Mouse (Mus musculus) liver, postnatal 0 days (tissue): ENCODE results near the gene Ndufb10. TPM values are rescaled to one million over a fixed set of nuclear protein-coding genes. Genes with fewer than 3 reads are reported as not detected.
A peak's percentile ranks its signal among the peaks of the same experiment; 100 is the strongest.

Experiments used
- ATAC-seq: fragments of 200-750 bp; cut with Nextera tagmentation; 2 replicates; pipeline ENCODE4 v1.8.0; 2017; ENCODE audit warnings: mild to moderate bottlenecking, moderate library complexity
- DNase-seq: peaks from one replicate; pipeline ENCODE4 v3.0.0-alpha.2; 2016
- H3K27ac ChIP-seq: fragments of 300-500 bp; sonication (generic); 2 replicates; pipeline ENCODE4 v1.5.1; 2014; ENCODE audit warnings: antibody characterized with exemption, moderate library complexity, mild to moderate bottlenecking, low read depth
- H3K27me3 ChIP-seq: fragments of 300-500 bp; sonication (generic); 2 replicates; pipeline ENCODE4 v1.6.1; 2014; ENCODE audit warnings: low read length, control low read depth, mixed read lengths; ENCODE audit not compliant: insufficient read depth
- H3K36me3 ChIP-seq: fragments of 300-500 bp; sonication (generic); replicated peaks from 2 replicates; pipeline ENCODE4 v1.6.1; 2014; ENCODE audit warnings: mild to moderate bottlenecking, control low read depth, low read length, moderate library complexity, mixed read lengths; ENCODE audit not compliant: insufficient read depth
- H3K4me1 ChIP-seq: fragments of 300-500 bp; sonication (generic); 2 replicates; pipeline ENCODE4 v1.6.1; 2014; ENCODE audit warnings: antibody characterized with exemption, mild to moderate bottlenecking, control low read depth; ENCODE audit not compliant: insufficient read depth
- H3K4me2 ChIP-seq: fragments of 300-500 bp; sonication (generic); 2 replicates; pipeline ENCODE4 v1.6.1; 2014; ENCODE audit warnings: low read depth, mild to moderate bottlenecking, low read length, moderate library complexity, mixed read lengths
- H3K4me3 ChIP-seq: fragments of 300-500 bp; sonication (generic); 2 replicates; pipeline ENCODE4 v1.5.1; 2014; ENCODE audit warnings: low read depth, low read length
- H3K9ac ChIP-seq: fragments of 300-500 bp; sonication (generic); replicated peaks from 2 replicates; pipeline ENCODE4 v1.6.1; 2014; ENCODE audit warnings: mild to moderate bottlenecking, moderate library complexity
- H3K9me3 ChIP-seq: fragments of 300-500 bp; sonication (generic); 2 replicates; pipeline ENCODE4 v1.6.1; 2016; ENCODE audit warnings: mild to moderate bottlenecking, control low read depth, low read length, mixed read lengths
- CTCF ChIP-seq: sonication (generic); IDR thresholded peaks from 2 replicates; pipeline ENCODE4 v1.5.1; 2016; ENCODE audit warnings: antibody characterized with exemption, low read depth
- EP300 ChIP-seq: IDR thresholded peaks from 2 replicates; pipeline ENCODE4 v1.6.1; 2016; ENCODE audit warnings: antibody characterized with exemption, low read depth, mild to moderate bottlenecking
- WGBS: fragments of 180-500 bp; shearing (Covaris S2); extraction: QIAGEN DNeasy Blood & Tissue Kit; methylation state at CpG from one replicate; pipeline ENCODE4 v1.1.7; 2014; ENCODE audit not compliant: insufficient replicate concordance; 5-methylcytosine and 5-hydroxymethylcytosine counted together
- polyA plus RNA-seq: library from polyadenylated mRNA; unstranded; fragments of >200 nt; fragmentation: Nextera tagmentation; extraction: Ambion mirVana; gene quantifications from 2 replicates; pipeline ENCODE4 v1.2.1, GENCODE M21; 2015

Ndufb10 gene
- 355 TPM in 2 replicates for polyA plus RNA-seq

DNA sequence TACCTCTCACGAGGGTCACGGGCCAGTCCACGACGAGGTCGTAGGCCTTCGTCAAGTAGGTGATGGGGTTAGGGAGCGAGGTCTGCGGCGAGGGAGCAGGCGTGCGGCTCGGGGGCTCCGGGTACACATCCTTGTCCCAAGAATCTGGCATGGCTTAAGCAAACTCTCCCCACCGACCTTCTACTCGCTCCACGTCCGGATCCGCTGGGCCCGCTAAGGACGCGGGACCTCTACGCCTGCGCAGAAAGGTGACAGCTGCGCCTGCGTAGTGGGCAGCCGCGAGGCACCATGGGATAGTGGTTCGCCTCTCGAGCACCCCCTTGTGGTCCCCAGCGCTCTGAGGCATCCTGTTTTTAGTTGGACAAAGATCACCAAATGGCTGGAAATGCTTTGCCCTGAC lies at the start of gene Ndufb10:
Gene Ndufb10, minus strand, starts transcription at position 295 of the 400 bp plus-strand sequence.
- Histone ChIP-seq H3K27ac (peak within 1 kb of the TSS; percentile 85), H3K4me2 (peak within 1 kb of the TSS; percentile 88), H3K4me1 (peaks cover 25% of the 10 kb centered on the region), H3K27me3 (no peaks in the 10 kb centered on the region), H3K9ac (peak within 1 kb of the TSS; percentile 94), H3K36me3 (peaks cover 16% of the 10 kb centered on the region), H3K9me3 (no peaks in the 10 kb centered on the region), H3K4me3 (peak within 1 kb of the TSS; percentile 73)
- WGBS = 0% methylated on average over 30 of the region's 30 CpGs
- peak; percentile 98 for DNase-seq
- peak; percentile 70 for ATAC-seq
- TF ChIP-seq CTCF (peak; percentile 100), EP300 (no peak)

GRCm38 (mm10) chr17:24773241-24773640 lies 49.0 kb upstream of the Ndufb10 start:
- H3K27me3 ChIP-seq = no peaks in the 10 kb centered on the region
- H3K4me1 ChIP-seq = no peaks in the 10 kb centered on the region
- no peaks in the 10 kb centered on the region for H3K36me3 ChIP-seq
- no peak overlapping the region for H3K4me3 ChIP-seq
- DNase-seq = peak; percentile 32
- WGBS = 86% methylated on average over 5 of the region's 5 CpGs
- no peak overlapping the region for H3K9ac ChIP-seq
- H3K27ac ChIP-seq = no peak overlapping the region
- ATAC-seq = no peak
- TF ChIP-seq EP300 (no peak), CTCF (peak; percentile 54)
- no peak overlapping the region for H3K4me2 ChIP-seq
- H3K9me3 ChIP-seq = peaks cover 4% of the 10 kb centered on the region; the same call in 1 of the 2 replicates

- 29% methylated on average over 3 of the region's 3 CpGs for WGBS
- peaks cover 12% of the 10 kb centered on the region; the same call in 1 of the 2 replicates for H3K27me3 ChIP-seq
- no peaks in the 10 kb centered on the region for H3K4me1 ChIP-seq
- peaks cover 4% of the 10 kb centered on the region; the same call in 1 of the 2 replicates for H3K9me3 ChIP-seq
- TF ChIP-seq EP300 (no peak), CTCF (no peak)
- H3K4me2 ChIP-seq = no peak overlapping the region
- ATAC-seq (no peak), DNase-seq (no peak)
- H3K36me3 ChIP-seq = no peaks in the 10 kb centered on the region
- no peak overlapping the region for H3K4me3 ChIP-seq
- H3K27ac ChIP-seq = no peak overlapping the region
- no peak overlapping the region for H3K9ac ChIP-seq
Measured at GRCm38 (mm10) chr17:24769146-24769545, 44.9 kb upstream of the Ndufb10 start.

DNA sequence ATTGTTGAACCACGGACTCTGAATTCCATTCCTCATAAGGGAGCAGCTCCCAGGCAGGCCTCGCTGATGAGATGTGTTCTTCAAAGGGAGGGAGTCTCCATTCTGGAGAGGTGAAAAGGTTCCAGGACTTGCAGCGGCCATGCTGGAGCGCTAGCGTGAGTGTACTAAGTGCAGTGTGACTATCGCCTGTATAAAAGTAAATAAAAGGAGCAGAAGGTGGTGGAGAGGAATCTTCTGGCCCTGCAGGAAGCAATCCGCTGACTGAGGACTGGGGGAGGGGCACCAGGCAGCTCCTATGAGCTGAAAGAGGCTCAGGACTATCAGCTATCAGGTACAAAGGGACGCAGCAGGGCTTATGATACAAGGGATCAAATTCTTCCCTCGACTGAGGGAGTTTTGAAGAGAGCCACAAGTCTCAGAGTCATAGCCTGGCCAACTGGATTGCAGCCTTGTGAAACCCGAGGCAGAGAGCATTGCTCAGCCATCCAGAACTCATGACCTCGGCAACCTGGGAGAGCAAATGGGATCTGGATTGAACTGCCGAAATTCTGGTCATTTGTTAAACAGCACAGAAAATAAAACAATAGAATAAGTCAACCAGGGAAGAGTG lies 42.1 kb upstream of the Ndufb10 start:
- no peak overlapping the region for H3K9ac ChIP-seq
- no peak overlapping the region for H3K4me3 ChIP-seq
- no peak for ATAC-seq

GRCm38 (mm10) chr17:24765016-24765905 lies 41.0 kb upstream of the Ndufb10 start:
- Histone ChIP-seq H3K4me2 (no peak overlapping the region), H3K27me3 (peaks cover 12% of the 10 kb centered on the region; the same call in 1 of the 2 replicates), H3K27ac (no peak overlapping the region), H3K4me3 (no peak overlapping the region), H3K9ac (no peak overlapping the region), H3K36me3 (no peaks in the 10 kb centered on the region), H3K4me1 (no peaks in the 10 kb centered on the region), H3K9me3 (no peaks in the 10 kb centered on the region)
- no peak for TF ChIP-seq CTCF
- TF ChIP-seq EP300 = no peak
- WGBS = 45% methylated on average over 22 of the region's 22 CpGs
- no peak for DNase-seq
- ATAC-seq = no peak

More for the DNA sequence above, 42.1 kb upstream of the Ndufb10 start:
- H3K27me3 ChIP-seq = peaks cover 12% of the 10 kb centered on the region; the same call in 1 of the 2 replicates
- no peak overlapping the region for H3K4me2 ChIP-seq
- no peak for DNase-seq
- H3K27ac ChIP-seq = no peak overlapping the region
- TF ChIP-seq EP300 (no peak), CTCF (no peak)
- H3K36me3 ChIP-seq = no peaks in the 10 kb centered on the region
- H3K9me3 ChIP-seq = no peaks in the 10 kb centered on the region
- 31% methylated on average over 12 of the region's 12 CpGs for WGBS
- H3K4me1 ChIP-seq = no peaks in the 10 kb centered on the region

GRCm38 (mm10) chr17:24761121-24761520 lies 36.8 kb upstream of the Ndufb10 start:
- no peaks in the 10 kb centered on the region for H3K9me3 ChIP-seq
- no peak overlapping the region for H3K4me2 ChIP-seq
- no peak overlapping the region for H3K27ac ChIP-seq
- DNase-seq = no peak
- peaks cover 6% of the 10 kb centered on the region; the same call in 1 of the 2 replicates for H3K27me3 ChIP-seq
- TF ChIP-seq EP300 (no peak), CTCF (0 out of 2 replicates have a peak, but pooled peaks have one; percentile 6)
- H3K36me3 ChIP-seq = no peaks in the 10 kb centered on the region
- no peaks in the 10 kb centered on the region for H3K4me1 ChIP-seq
- ATAC-seq = no peak
- no peak overlapping the region for H3K9ac ChIP-seq
- 52% methylated on average over 5 of the region's 5 CpGs for WGBS
- H3K4me3 ChIP-seq = no peak overlapping the region
